Mouse (Mus musculus): ENCODE results near the gene B3gnt4.

The B3gnt4 gene

DNA sequence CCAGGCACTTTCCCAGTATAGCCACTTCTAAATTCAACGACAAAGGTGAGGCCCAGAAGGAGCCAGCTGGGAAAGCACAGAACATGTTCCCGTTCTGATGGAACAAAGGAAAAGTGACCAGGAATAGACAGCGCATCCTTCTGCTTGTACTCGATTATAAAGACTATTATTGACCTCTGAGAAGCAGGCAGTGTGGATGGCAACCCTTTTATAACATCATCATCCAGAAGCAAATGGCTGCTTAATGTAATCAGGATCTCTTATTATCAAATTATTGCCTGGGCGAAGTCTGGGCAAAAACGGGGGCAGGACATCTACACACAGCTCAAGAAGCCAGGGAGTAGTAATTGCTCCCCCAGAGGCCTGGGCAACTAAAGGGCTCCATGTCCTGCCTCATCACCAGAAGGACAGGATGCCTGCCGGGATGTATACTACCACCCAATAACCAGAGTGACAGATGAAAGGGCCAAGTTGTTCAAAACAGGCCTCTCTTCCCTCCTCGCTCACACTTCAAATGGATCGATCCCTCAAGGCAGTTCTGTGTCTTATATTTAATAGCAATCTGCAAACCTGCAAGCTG, 15.7 kb downstream of the B3gnt4 start:
- DNase-seq (ENCODE audit: low spot score): no peak

DNA sequence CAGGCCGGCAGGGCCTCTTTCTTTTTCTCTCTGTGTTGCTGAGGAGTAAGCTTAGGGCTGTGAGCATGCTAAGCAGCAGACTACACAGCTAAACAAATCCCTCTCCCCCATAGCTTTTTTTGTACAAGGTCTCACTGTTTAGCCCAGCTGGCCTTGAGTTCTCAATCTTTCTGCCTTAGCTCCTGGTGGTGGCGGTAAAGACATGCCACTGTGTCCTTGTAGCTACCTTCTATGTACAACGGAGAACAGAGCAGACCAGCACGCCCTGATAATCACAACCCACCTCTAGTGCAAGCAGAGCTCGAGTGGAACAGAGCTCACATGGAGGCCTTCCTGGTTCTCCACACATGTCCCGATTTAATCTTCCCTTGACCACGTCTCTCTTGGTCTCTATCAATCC, 18.4 kb downstream of the B3gnt4 start:
- DNase-seq (ENCODE audit: low spot score): no peak

DNA sequence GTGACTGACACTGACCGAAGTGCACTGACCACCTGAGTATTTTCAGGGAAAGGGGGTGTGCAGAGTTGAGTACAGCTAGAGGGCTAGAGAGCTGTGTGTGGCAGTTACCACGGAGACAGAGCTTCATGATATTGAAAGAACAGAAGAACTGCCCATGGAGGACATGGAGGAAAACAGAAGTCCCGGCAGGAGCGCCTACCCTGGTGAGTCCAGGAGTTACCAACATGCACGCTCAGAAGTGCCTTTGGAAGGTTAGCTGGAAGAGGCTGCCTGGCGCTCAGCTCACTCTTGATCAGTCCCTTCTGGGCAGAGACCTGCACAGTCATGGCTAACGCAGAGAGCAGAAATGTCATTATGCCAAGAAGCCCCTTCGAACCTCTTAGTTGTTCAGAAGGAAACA, 19.8 kb downstream of the B3gnt4 start:
- DNase-seq (ENCODE audit: low spot score): no peak

DNA sequence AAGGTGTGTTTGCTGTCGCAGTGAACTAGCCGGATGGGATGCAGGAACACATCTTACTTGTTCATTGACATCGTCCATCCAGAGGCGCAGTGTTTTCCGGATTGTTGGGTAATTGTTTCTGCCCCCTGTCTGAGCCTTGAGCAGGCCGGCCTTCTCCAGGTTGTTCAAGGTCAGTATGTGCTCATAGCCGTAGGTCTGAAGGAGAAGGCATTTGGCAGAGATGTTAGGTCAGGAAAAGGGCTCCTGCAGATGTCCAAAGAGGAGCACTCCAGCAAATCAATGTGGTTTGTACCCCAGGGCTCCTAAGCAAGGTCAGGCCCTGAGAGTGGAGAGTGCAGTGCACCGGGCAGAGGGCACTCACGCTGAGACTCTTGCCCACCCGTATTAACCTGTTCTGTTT, 23.5 kb downstream of the B3gnt4 start:
- DNase-seq (ENCODE audit: low spot score): no peak

DNA sequence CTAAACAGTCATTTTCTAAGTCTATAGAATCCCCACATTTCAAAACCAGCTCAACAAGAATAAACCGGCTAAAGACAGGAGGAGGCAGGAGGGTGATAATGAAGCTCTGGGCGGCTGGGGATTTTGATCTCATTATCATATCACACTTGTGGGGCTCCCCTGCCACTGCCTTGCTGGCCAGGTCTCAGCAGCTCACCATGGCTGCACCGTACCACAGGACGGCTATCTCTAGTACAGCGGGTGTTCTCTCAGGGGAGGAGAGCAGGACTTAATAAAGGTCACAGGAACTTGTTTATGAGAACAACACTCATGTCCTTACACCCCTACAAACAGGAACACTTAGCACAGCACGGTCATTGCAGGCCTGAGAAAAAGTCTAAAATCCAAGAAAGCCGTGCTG, 45.4 kb downstream of the B3gnt4 start:
- DNase-seq (ENCODE audit: low spot score): no peak

DNA sequence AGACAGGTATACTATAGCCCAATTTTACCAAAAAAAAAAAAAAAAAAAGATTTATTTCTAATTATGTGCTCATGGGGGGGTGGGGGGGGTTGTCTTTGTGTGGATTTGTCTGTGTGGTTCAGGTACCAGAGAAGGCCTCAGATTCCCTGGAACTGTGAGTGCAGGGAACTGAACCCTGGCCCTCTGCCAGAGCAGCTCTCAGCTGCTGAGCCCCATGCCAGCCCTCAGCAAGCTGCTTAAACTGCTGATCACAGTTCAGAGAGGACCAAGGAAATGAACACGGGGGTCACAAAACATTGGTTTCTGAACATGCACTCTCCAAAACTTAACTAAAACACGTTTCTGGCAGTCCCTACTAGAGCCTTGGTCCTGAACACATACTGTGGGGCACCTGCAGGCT, 46.2 kb downstream of the B3gnt4 start:
- no peak for DNase-seq (ENCODE audit: low spot score)

DNA sequence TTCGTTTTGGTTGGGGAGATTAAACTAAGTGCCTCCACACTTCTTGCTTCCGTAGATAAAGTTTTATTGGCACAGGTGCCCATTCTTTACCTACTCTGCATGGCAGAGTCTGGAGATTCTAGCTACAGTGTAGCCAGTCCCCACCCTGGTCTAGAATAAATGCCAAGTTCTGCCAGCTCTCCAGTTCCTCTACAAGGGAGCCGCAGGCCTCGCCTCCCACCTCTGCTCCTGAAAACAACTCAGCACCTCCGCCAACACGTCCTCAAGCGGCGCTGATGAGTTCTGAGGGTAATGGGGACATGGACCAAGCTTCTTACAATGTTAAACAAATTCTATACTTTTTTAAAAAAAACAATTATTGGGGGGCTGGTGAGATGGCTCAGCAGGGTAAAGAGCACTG, 49.3 kb downstream of the B3gnt4 start:
- DNase-seq (ENCODE audit: low spot score): no peak

DNA sequence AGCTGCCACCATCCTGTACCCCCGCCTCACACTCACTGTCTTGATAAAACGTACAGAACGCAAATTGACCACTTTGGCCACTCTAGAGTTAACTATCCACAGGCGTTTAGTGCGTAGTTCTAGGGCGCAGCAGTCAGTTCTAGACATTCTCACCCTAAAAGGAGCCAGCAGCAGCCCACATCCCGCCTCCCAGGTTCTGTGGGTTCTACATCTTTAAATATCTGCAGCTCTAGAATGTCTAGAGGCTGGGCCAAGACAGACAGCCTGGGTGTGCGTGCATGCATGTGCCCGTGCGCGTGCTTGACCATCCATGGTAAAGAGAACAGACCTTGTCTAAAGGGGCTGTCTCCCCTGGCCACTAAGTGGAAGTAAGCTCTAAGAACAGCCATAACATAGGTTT, 50.9 kb downstream of the B3gnt4 start:
- no peak for DNase-seq (ENCODE audit: low spot score)
